Mouse (Mus musculus): ENCODE results near the gene Ubr4.
"Not testable (repeated sequence)": the region's sequence is repeated elsewhere in the genome, so short reads cannot be mapped to it uniquely, and the experiment has no call there.

Ubr4 gene

DNA sequence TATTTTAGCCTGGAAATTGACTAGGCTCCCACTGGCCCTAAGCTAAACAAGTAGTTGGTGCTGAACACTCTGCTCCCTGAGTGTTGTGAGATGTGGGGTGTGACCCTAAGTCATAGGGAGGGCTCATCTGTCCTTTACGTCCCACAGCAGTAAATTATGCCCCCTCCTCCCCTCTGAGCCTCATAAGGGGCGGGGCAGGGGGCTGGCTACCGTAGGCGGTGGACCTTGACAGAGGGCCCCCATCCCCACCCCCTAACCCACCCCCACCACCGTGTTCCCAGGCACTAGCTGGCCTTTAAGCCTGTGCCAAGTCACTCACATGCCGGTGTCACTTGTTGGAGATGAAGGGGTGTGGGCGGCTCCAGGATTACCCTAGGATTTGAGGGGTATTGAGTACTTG lies 132.1 kb downstream of the Ubr4 start:
- DNase-seq (ENCODE audit: low read depth): no peak

DNA sequence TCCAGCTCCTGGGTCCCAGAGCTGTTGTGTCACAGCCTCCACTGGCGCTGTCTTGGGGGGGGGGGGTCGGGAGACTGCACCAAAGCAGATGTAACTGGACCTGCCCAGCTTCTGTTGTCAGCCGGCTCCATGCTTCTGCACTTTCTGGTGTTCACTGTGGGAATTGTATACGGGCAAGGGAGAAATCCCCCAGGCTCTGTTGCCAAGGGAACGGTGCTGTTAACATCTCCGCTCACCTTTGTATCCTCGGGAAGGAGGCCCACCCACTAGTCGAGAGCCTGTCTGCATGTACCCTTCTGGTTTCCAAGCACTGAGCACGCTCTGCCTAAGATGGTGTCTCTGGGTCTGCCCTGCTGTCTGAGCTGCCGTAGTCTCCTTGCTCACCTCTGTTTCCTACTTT lies 134.7 kb downstream of the Ubr4 start:
- DNase-seq (ENCODE audit: low read depth): no peak

DNA sequence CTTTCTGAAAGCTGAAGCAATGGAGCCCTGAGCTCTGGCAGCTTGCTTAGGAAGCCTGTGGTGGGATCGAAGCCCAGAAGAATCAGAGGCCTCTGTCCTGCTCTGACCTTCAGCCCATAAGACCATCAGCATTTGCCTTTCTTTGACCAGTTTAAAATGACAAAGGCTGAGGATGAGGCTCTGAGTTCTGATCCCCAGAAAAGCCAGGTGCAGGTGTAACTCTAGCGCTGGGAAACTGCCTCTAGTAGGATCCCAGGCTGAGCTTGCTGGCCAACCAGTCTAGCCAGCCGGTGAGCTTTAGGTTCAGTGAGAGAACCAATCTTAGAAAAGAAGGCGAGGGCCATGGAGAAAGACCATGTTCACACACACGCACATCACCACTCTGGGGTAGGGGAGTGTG lies 135.9 kb downstream of the Ubr4 start:
- no peak for DNase-seq (ENCODE audit: low read depth)

DNA sequence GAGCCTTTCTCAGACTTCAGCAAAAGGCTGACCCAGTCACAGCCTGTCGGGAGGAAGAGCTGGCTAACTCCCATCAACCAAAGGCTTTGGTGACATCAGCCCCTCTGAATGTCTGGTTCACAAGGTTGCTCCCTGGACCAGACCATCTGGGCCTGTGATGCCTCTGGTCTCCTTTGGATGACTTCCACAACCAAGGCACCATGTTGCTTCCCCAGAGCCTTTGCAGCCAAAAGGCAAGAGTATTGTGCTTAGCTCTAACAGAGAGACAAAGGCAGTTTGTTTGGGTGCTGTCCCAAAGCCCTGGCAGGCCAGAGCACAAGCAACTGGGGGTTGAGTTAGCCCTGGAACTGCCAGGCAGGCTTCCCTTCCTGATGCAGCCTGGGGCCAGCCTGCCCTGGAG lies 137.5 kb downstream of the Ubr4 start:
- DNase-seq (ENCODE audit: low read depth): no peak

DNA sequence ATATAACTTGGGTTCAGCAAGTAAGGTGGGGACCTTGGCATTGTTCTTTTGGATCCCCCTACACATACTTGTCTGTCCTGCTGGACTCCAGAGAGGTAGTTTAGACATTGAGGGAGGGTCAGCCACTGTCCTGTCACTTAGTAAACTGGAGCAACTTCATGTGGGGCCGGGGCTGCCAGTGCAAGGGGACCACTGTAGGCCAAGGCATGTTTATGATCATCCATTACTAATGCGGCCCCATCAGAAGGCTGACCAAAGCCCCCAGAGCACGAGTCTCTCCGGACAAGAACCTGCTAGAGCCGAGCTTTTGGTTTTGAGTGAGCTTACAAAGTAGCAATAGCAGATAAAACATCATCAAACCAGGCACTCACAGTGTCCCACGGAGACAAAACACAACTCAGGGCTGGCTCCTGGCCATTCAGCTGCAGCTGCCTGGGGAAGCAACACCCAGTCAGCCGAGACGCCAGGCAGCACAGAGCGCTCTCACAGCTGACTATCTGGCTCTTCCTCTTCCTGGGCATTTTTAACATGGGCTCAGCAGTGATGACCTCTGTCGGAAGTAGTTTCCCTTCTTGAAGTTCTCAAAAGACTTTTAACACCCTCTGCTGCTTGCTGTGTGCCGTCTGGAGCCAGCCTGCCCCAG lies 138.1 kb downstream of the Ubr4 start:
- no peak for DNase-seq (ENCODE audit: low read depth)

DNA sequence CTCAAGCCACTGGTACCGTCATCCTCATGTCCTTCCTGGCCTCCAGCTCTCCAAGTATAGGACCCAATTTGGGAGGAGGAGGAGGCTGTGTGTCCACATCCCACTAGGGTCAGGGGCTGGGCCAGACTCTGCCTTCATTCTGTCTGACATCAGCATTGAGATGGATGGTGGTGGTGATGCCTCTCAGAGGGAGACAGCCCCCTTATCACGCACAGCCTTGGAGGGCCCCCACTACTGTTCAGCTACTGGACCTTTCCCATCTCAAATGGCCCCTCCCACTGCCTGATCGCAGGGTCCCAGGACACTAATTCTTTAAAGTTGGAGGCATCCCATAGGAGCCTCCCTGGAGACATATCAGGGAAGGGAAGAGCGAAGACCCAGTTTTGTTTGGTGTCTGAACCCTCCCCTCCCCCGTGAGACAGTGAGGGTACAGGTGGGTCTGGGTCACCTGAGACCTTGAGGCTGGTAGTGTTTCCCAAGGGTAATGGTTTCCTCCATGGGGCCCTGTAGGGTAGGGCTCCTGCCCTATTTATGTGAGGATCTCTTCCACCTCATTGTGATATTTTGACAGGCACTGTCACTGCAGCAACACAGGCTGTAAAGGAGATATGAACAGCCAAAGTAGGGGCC lies 139.2 kb downstream of the Ubr4 start:
- DNase-seq (ENCODE audit: low read depth): no peak

DNA sequence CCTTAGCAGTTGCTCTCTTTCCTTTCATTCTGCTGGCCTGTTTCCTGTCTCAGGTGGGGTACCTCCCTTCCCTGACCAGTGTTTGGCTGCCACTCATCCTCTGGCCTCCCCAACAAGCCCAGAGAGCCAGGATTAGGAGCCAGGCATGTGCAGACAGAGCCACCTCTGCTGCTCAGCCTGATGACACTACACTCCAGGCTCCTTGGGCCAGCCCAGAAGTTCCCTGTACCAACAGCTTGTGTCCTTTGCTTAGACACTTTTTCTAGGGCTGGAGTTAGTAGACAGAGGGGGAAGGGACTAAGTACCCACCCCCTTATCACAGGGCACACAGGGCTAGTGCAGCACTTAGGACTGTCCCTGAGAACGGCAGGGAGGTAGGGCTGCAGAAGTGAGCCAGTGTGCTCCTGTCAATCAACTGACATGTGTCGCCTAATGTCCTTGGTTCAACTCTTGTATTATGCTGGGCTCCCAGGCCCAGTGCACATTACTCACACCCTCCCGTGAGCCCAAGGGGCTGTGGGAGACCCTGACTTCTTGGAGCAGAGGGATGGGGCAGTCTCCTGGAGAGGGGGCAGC lies 139.9 kb downstream of the Ubr4 start:
- no peak for DNase-seq (ENCODE audit: low read depth)

DNA sequence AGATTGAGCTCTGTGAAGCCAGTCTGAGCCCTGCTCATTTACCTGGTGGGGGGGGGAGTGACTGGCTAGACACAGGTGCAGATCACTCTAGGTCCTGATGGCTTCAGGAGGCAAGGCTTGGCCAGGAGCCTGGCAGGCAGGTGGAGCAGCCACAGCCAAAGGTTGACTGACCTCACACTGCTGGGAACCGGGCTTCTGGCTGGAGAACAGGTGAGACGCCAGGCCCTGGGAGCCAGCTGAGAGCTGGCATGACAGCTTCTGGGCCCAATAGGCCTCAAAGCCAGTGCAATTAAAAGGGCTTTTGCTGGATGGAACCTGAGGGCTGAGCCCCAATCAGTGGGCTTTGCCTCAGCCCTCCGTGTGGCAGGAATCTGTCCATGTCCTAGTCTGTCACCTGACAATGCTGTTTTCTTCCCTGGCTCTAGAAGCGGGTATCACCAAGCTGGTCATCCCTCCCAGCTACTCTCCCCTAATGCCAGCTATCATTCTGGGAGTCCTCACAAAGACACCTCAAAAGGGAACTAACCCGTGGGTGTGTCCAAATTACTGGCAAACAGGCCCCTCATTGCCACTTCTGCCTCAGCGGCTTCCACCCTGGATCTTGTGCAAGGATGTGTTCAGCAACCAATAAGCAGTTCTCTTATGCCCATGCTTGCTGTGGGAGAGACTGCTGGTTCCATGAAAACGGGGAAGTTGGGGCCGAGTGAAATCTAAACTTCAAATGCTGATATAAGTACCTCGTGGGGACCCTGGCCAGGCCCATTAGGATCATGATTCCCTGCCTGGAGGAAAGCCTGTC lies 141.0 kb downstream of the Ubr4 start:
- DNase-seq (ENCODE audit: low read depth): peak; percentile 34

DNA sequence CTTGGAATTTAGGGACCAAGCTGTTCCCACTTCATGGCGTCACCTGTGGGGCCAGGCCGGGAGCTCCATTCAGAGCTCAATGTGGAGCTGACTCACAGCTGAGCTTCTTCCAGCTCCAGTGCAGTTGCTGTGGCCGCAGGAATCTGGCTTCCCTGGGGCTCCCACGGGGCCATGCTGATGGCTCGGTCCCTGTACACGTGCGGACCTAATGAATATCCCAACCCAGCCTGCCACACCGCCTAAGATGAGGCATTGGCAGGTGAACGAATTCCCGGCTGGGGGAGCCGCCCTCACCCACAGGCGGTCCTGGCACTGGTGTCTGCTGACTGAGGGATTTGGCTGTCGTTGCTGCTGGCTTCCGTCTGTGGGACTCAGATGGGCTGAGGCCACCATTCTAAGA lies 148.4 kb downstream of the Ubr4 start:
- DNase-seq (ENCODE audit: low read depth): no peak

DNA sequence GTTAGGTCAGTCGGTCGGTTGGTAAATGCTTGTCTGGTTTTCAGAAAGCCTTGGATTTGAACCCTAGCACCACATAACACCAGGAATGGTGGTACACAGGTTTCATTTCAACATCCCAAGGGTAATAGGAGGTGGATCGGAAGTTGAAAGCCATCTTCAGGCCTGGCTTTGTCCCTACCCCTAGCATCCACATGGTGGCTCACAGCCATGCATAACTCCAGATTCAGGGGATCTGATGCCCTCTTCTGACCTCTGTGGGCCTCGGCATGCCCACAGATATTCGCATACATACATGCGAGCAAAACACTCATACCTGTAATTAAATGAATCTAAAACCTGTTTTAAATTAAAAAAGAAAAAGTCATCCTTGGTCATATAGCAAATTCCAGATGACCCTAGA lies 149.3 kb downstream of the Ubr4 start:
- no peak for DNase-seq (ENCODE audit: low read depth)

DNA sequence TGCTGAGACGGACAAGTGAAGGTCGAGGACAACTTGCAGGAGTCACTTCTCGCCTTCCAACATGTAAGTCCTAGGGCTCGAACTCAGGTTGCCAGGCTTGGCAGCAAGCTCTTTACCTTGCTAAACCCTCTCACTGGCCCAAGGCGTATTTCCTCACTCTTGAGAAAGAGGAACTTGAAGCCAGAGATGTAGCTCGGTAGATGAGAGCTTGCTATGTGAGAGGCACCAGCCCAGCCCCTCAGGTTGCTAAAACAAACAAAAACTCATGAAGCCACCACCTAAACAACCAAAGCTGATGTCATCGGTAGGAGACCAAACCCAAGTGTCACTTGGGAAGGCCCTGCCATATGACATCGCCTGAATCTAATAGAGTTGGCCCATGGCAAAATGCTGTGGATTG lies 151.5 kb downstream of the Ubr4 start:
- peak; percentile 19 for DNase-seq (ENCODE audit: low read depth)

DNA sequence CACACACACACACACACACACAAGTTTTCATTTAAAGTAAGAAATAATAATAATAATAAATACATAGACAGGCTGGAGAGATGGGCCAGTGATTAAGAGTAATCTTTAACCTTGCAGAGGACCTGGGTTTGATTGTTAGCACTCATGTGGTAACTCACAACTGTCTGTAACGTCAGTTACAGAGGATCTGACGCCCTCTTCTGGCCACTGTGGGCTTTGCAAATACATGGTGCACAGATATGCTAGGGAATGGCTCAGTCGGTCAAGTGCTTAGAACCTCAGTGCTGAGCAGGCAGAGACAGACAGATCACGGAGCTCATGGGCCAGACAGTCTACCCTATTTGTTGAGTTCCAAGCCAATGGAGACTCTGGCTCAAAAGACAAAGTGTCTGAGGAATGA lies 153.3 kb downstream of the Ubr4 start:
- no peak for DNase-seq (ENCODE audit: low read depth)

DNA sequence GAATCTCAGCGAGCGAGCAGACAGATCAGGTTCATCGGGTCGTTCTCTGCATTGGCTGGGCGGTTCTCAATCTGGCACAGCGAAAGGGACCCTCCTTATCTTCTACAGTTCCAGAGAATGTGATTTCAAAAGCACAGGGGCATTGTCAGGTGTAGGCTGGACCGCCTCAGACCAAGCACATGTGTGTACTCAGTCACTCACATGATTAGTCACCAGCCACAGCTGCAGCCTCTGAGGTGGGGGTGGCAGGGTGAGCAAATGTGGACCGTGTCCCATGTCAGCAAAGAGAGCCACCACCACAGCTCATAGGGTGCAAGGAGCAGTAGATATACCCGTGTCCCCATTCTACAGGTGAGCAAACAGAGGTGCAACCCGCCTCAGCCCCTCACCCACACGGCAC lies 154.3 kb downstream of the Ubr4 start:
- DNase-seq (ENCODE audit: low read depth): no peak

DNA sequence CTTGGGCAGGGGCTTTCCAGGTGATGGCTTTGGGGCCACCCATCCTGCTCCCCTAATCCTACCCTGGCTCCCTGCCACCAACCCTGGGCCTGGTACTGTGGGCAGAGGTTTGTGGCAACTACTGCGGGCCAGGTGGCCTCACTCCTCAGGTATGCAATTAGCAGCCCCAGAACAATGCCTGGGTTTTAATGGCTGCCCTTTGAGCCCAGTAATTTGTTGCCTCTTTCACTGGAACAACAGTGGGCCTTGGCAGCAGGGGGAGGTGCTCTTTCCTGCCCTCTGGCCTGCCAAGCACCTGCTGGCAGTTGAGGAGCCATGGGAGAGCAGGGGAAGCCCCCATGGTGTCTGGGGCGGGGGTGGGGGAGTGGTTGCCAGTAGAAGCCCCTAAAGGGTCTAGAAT lies 156.7 kb downstream of the Ubr4 start:
- DNase-seq (ENCODE audit: low read depth): no peak

DNA sequence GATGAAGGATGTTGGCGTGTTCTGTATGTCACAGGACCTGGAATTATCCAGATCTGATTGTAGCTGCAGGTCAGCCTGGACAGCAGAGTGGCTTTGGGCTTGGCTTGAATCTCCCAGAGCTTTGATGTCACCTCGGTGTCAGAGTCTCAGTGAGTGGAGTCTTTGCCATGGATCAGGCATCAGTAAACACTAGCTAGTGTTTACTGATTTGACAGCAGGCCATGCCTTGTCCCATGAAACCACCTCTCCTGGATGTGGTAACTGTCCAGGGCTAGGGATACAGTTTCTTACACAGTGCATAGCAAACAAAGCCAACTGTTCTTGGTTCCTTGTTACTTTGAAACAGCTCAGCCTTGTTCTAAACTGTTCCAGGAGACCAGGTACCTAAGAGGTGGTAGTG lies 159.1 kb downstream of the Ubr4 start:
- no peak for DNase-seq (ENCODE audit: low read depth)

DNA sequence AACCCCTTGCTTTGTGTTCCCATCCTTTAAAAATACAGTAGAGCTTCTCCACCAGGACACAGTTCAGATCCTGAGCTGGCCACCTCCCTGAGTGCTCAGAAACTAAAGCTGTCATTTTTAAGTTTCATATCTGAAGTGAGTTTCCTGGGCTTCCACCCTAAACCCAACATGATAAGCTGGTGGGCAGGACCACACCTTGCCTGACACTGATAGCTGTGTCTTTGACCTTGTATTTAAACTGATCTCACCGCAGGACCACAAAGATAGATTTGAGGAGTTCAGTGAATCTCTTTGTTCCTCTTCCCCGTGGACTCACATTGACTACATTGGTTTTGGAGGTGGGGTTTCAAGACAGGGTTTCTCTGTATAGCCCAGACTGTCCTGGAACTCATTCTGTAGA lies 160.6 kb downstream of the Ubr4 start:
- DNase-seq (ENCODE audit: low read depth): no peak

DNA sequence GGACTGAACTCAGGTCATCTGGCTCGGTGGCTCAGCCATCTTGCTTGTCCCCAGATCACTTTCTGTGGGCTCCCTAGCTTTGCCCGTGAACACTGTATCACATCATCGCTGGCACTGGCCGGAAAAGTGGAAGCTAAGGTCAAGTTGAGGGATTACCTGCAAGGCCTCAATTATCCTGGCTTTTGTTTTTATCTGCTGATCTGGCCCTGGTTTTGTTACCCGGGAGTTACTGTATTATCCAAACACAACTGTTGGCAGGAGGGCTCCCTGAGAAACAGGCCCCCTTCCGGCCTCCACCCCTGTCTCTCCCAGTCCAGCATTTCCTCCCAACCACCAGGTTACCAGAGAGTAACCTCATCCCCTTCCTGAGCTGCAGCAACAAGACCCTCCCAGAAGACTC lies 166.8 kb downstream of the Ubr4 start:
- DNase-seq (ENCODE audit: low read depth): no peak

DNA sequence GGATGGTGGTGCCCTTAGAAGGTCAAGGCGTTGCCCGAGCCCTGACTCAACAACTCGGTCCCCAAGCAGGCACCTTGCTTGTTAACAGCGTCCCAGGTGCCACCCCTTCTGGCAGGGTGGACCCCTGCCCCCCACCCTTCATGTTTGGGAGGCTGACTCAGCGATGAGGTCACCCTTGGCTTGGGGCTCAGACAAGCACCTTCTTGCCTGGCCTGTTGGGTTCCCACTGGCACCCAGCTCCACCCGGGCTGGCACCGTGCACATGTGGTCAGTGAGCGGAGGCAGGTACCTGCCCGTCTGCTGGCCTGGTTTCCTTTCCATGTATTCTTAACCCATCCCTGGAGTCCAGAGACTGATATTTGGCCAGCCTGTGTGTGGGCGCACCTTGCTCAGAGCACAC lies 169.5 kb downstream of the Ubr4 start:
- no peak for DNase-seq (ENCODE audit: low read depth)

DNA sequence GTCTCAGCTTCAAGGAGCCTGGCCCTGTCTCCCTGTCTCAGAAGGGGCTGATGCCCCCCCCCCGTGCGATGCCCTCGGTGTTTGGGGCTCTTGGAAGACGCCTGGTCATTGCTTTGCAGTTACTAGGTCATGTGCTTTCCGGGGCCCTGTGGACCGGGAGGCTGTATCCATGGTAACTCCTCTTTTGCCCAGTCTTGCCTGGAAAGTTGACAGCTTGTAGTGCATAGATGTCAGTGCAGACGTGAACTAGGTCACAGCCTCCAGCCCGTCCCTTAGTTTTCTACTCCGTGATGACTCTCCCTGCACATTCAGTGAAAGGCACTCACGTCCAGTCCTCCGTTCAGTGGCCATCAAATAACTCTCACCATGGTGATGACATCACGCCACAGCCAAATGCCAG lies 174.1 kb downstream of the Ubr4 start:
- no peak for DNase-seq (ENCODE audit: low read depth)

DNA sequence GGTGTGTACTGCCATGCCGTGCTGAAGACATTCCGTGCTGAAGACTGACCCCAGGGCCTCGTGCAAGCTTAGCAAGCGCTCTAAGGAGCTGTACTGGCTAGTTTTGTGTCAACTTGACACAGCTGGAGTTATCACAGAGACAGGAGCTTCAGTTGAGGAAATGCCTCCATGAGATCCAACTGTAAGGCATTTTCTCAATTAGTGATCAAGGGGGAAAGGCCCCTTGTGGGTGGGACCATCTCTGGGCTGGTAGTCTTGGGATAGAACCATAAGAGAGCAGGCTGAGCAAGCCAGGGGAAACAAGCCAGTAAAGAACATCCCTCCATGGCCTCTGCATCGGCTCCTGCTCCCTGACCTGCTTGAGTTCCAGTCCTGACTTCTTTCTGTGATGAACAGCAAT lies 177.8 kb downstream of the Ubr4 start, which contains the start of gene Iffo2:
Gene Iffo2, plus strand, starts transcription at position 301 of the 400 bp plus-strand sequence.
- DNase-seq (ENCODE audit: low read depth): not testable (repeated sequence)

DNA sequence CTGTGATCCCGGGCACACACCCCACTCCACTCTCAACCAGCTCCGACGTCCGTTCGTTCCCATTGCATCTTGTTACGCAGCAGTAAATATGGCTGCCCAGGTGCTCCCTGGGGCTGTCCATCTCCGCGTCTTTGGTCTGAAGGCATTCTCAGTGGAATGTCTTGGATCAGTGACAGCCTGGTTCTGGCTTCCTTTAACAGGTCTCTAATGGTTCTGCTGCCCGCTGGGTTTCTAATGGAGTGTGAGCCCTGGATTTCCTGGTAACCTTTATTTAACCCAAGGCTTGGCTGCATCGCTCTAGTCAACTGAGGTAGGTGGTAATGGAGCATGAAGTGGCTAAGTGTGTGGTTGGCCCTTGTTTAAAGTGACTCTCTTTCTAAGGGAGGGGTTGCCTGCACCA lies 179.7 kb downstream of the Ubr4 start:
- no peak for DNase-seq (ENCODE audit: low read depth)

DNA sequence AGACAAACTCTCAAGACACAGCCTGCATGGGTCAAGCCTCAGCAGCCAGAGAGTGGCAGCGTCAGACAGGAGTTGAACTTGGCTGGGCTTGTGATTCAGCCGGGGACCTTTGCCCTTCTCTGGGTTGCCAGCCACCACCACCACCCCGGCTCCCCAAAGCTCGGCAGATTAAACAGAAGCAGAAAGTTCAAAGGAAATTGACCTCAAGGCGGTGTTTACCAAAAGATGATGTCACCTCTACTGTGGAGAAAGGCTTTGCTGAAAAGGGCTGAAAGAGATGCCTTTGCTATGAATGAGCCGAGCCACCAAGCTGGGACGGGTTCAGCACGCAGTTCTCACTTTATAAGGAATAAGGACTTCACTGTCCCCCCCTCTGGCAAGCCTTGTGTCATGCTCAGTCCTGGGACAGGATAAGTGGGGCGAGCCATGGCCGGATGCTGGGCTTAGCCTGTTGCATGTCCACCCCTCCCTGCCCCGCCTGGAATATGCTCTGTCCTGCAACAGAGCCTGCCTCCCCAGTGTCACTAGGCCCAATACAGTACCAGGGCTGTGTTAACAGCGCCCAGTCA lies 182.8 kb downstream of the Ubr4 start:
- no peak for DNase-seq (ENCODE audit: low read depth)

DNA sequence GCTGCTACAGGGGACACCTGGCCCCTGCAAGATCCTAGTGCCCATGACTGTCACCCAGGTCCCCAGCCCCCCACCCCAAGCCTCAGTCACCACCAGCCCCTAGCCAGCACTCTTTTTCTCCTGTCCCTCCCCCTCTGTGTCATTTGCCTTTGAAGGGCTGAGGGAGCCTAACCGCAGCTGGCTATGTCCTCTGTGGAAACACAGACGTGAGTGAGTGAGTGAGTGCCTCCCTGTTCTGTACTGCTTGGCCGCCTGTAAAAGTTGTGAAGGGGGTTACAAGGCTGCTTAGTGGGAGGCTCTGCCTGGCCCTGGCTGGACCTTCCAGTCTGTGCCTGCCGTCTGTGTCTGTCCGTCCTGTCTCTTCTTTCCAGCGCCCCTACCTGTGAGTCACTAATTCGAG lies 183.3 kb downstream of the Ubr4 start:
- DNase-seq (ENCODE audit: low read depth): no peak
